Mouse (Mus musculus) bone marrow, adult 2 months (tissue): ENCODE measurements around the gene Ddrgk1. TPM values are rescaled to one million over a fixed set of nuclear protein-coding genes. Genes with fewer than 3 reads are reported as not detected.
"Not testable (repeated sequence)": the region's sequence is repeated elsewhere in the genome, so short reads cannot be mapped to it uniquely, and the experiment has no call there.

Experiments used
- H3K27ac ChIP-seq: fragments of 200-500 bp; 2 replicates; pipeline ENCODE4 v1.5.1; 2012; ENCODE audit warnings: low read depth, mild to moderate bottlenecking, control low read depth, inconsistent platforms, low read length; ENCODE audit not compliant: control insufficient read depth, poor library complexity, insufficient read depth
- H3K4me1 ChIP-seq: fragments of 200-500 bp; 2 replicates; pipeline ENCODE4 v1.6.1; 2011; ENCODE audit warnings: low read length; ENCODE audit not compliant: control insufficient read depth, insufficient read depth
- H3K4me3 ChIP-seq: fragments of 200-500 bp; replicated peaks from 2 replicates; pipeline ENCODE3; 2011; ENCODE audit warnings: mild to moderate bottlenecking, low read depth, low read length, control low read depth; ENCODE audit not compliant: control insufficient read depth
- CTCF ChIP-seq: fragments of 200-500 bp; IDR thresholded peaks from 2 replicates; pipeline ENCODE4 v1.5.1; 2011; ENCODE audit warnings: low read length, control low read depth; ENCODE audit not compliant: control insufficient read depth, insufficient read depth
- POLR2A ChIP-seq: fragments of 200-500 bp; IDR thresholded peaks from 2 replicates; pipeline ENCODE4 v1.6.1; 2011; ENCODE audit warnings: low read depth, mild to moderate bottlenecking, control low read depth, low read length, borderline replicate concordance; ENCODE audit not compliant: control insufficient read depth
- WGBS: fragments of 180-500 bp; shearing (Covaris S2); methylation state at CpG from one replicate; pipeline ENCODE4 v1.1.7; 2018; 5-methylcytosine and 5-hydroxymethylcytosine counted together
- polyA plus RNA-seq: library from polyadenylated mRNA; stranded (reverse); fragments of >200 nt; gene quantifications from 2 replicates; pipeline ENCODE4 v1.2.4, GENCODE M21; 2011; ENCODE audit warnings: low replicate concordance; ENCODE audit not compliant: missing spikeins, insufficient read depth, insufficient read length

Ddrgk1 gene
- polyA plus RNA-seq, 1 experiment: 165 TPM

DNA sequence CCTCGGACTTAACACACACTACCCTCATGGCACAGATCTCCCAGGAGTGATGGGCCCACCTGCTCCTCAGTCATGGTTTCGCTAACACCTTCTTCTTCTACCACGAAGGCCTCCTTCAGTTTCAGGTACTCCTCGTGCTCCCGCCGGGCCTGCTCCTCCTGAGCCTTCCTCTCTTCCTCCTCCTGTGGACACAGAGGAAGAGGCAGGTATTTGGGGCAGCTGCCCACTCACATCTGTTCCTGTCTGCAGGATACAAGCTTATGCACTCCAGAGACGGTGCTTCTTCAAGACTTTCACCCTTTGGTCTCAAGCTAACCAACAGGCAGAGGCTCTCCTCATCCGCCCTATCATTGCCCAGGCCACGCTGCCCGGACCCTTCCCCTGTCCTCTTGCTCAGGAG is 5.9 kb downstream of the Ddrgk1 start:
- WGBS: 92% methylated on average over 10 of the region's 10 CpGs

DNA sequence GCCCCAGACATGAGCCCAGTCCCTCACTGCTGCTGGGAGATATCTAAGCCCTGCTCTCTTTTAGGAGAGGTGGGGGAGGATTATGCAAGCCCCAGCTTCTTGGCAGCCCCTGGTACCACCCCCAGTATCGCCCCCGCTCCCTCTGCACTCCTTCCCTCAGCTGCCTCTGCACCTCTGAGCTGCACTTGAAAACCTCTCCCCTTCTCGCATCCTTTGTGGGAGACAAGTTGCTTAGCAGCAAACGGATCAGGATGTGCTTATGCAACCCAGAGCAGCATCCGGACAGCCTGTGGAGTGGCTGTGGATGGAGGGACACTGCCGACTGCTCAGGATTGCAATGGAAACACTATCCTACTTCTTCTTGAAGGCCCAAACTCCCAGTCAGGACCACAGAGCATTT is 6.9 kb downstream of the Ddrgk1 start:
- no peak overlapping the region for H3K4me3 ChIP-seq
- 75% methylated on average over 6 of the region's 6 CpGs for WGBS
- TF ChIP-seq POLR2A: no peak
- no peak for TF ChIP-seq CTCF
- no peaks in the 10 kb centered on the region for H3K4me1 ChIP-seq
- no peak overlapping the region for H3K27ac ChIP-seq

More for the DNA sequence above, 5.9 kb downstream of the Ddrgk1 start:
- TF ChIP-seq CTCF (no peak), POLR2A (no peak)
- Histone ChIP-seq H3K4me3 (no peak overlapping the region), H3K27ac (no peak overlapping the region), H3K4me1 (no peaks in the 10 kb centered on the region)

DNA sequence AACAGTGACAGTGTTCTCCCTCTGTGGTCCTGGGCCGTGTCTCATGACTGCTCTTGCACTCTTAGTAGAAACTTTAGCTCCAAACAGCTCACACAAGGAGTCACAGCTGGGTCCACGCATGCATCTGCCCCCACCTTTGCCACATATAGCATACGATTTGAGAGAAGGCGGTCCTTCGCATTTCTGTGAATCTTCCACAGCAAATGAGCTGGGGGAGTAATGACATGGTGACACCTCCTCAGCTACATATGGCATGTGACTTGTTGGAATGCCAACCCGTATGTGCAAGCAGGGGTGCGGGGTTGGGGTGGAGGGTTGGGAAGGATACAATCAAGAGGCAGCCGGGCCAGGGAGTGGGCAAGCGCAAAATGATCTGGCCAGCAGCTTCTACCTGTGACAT is 7.9 kb downstream of the Ddrgk1 start:
- no peak overlapping the region for H3K27ac ChIP-seq

DNA sequence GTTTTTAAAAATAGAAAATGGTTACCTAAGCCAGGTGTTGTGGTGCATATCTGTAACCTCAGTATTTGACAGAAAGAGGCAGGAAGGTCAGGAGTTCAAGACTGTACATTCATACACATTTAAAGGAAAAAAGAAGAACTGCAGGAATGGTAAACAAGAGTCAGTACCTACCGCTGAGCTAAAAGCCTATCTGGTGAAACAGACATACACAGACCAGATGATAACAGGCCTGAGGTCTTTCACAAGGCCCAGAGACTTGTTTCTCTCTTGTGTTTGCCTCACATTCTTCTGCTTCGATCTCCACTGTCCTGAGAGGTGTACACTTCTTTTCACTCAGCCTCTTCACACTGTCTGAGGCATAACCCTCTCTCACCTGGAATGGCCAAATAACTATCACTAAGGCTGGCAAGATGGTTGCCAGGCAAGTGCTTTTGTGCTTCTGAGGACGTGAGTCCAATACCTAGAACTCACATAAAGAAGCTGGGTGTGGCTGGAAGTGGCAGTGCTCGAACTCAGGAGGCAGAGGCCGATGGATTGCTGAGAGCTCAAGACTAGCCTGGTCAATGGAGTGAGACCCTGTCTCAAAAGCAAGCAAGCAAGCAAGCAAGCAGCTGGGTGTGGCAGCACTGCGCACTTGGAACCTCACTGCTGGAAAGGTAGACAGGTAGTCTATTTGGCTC is 8.7 kb downstream of the Ddrgk1 start:
- Histone ChIP-seq H3K27ac (peak overlapping the region; percentile 44; the same call in 1 of the 2 replicates), H3K4me3 (no peak overlapping the region), H3K4me1 (no peaks in the 10 kb centered on the region)
- WGBS: 69% methylated on average over 6 of the region's 6 CpGs
- TF ChIP-seq POLR2A (no peak), CTCF (no peak)

More for the DNA sequence above, 7.9 kb downstream of the Ddrgk1 start:
- Histone ChIP-seq H3K4me1 (no peaks in the 10 kb centered on the region), H3K4me3 (no peak overlapping the region)
- TF ChIP-seq POLR2A (no peak), CTCF (no peak)
- 95% methylated on average over 9 of the region's 9 CpGs for WGBS

DNA sequence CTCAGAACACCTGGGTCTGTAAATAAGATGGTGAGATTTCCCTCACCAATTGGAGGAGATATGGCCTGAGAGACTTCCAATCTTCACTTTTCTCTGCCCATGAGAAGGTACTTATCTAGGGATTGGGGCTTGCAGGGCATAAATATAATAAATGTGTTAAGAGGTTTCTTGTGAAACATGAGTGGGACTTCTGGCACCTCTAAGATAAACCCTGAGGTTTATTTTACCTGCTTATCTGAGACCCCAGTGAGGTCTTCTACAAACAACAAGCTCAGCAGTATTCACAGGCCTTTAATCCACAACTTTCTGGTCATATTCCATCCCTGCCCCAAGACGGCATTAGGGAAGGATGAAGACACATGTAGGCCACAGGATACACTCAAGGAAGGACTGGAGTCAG is 10.7 kb downstream of the Ddrgk1 start:
- Histone ChIP-seq H3K4me1 (no peaks in the 10 kb centered on the region), H3K4me3 (no peak overlapping the region), H3K27ac (no peak overlapping the region)
- WGBS: 71% methylated on average over 1 of the region's 1 CpGs
- TF ChIP-seq POLR2A (no peak), CTCF (no peak)

DNA sequence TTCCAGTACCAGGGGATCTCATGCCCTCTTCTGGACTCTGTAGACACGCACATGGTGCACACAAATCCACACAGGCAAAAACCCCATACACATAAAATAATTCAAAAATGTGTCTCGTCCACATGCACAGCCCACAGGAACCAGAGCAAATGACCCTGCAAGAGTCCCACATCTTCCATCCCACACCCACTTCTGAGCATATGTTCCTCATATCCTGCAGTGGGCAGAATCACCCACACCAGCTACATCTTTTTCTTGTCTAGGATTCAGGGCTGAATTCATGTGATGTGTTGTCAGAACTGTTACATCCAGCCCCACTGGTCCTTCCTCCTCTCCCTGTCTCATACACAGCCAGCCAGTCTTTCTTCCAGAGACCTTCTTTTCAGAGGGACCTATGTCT is 11.2 kb downstream of the Ddrgk1 start:
- TF ChIP-seq CTCF (no peak), POLR2A (no peak)
- WGBS: 83% methylated on average over 2 of the region's 2 CpGs
- Histone ChIP-seq H3K4me1 (no peaks in the 10 kb centered on the region), H3K27ac (no peak overlapping the region), H3K4me3 (no peak overlapping the region)

DNA sequence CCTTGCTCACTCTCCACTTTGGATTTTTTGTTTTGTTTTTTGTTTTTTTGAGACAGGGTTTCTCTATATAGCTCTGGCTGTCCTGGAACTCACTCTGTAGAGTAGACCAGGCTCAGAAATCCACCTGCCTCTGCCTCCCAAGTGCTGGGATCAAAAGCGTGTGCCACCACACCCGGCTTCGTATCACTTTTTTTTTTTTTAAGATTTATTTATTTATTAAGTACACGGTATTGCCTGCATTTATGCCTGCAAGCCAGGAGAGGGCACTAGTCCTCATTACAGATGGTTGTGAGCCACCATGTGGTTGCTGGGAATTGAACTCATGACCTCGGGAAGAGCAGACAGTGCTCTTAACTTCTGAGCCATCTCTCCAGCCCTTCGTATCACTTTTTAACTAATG is 15.4 kb downstream of the Ddrgk1 start:
- not testable (repeated sequence) for H3K4me3 ChIP-seq, H3K4me1 ChIP-seq, H3K27ac ChIP-seq
- WGBS: 83% methylated on average over 6 of the region's 6 CpGs

DNA sequence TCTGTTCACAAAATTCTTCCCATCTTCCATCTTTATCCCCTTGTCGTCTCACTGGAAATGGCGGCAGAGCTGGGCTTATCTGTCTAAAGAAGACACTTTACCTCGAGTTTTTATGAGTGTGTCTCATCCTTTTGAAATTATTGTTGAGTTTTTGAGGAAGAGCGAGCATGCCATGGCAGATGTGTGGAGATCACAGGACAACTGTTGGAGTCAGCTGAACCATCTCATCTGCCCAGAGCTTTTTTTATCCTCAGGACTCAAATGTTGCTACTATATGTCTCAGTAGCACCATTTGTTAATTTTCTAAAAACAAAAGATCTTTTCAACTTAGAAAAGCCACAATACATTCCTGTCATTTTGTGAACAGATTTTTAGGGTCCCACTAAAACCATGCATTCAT is 19.3 kb downstream of the Ddrgk1 start:
- WGBS: 80% methylated on average over 4 of the region's 4 CpGs
- Histone ChIP-seq H3K4me1 (no peaks in the 10 kb centered on the region), H3K4me3 (no peak overlapping the region), H3K27ac (no peak overlapping the region)
- TF ChIP-seq CTCF: no peak
- no peak for TF ChIP-seq POLR2A

DNA sequence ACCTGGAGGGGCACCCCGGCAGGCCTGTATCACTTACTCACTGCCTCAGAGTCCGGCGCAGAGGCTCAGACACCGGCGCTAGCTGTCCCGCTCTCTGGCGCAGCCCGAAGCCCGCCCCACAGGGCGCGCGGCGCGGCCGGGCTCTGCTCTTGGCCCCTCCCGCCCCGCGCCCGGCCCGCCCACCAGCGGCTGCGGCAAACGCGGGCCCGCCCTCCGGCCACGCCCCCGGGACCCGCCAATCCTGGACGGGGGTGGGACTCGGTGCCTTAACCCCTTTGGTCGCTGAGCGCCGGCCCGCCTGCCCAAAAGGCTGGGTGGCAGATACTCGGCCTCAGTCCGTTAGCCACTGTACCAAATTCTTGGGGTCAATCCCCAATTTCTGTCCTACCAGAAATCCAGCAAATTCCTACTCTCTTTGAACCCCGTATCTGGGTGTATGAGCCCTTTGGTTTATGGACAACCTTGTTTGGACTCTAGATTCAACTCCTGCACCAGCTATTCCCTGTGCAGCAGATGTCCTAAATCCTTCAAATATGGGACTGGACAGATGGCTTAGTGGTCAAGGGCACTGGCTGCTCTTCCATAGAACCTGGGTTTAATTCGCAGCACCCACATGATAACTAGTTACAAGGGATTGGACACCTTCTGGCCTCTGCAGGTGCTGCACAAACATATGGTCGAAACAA is 21.6 kb downstream of the Ddrgk1 start, which contains the start of gene Lzts3:
Gene Lzts3 (minus strand): TSS at position 120 of the 686 bp plus-strand sequence.
- WGBS: 5% methylated on average over 29 of the region's 40 CpGs
- Histone ChIP-seq H3K27ac (no peak within 1 kb of the TSS; the same call in 1 of the 2 replicates), H3K4me1 (no peaks in the 10 kb centered on the region), H3K4me3 (peak within 1 kb of the TSS; percentile 74)
- TF ChIP-seq CTCF: no peak
- TF ChIP-seq POLR2A: no peak; the same call in 1 of the 2 replicates
